Mouse (Mus musculus) bone marrow macrophage, adult 2 months (primary cell): Measurements from ENCODE around the gene Gpr88.

Experiments used
- CTCF ChIP-seq: IDR thresholded peaks from 2 replicates; pipeline ENCODE4 v1.5.1; 2012; ENCODE audit warnings: low read depth, mild to moderate bottlenecking, low read length, moderate library complexity
- POLR2A ChIP-seq: IDR thresholded peaks from 2 replicates; pipeline ENCODE4 v1.6.1; 2012; ENCODE audit warnings: mild to moderate bottlenecking, low read depth, low read length, borderline replicate concordance

GRCm38 (mm10) chr3:116220980-116221685 is 32.2 kb downstream of the Gpr88 start:
- no peak for TF ChIP-seq CTCF
- no peak for TF ChIP-seq POLR2A
